Mouse (Mus musculus) spleen, adult 18-20 months (tissue): ENCODE measurements around the gene Rasa3.

Experiments
- DNase-seq, 2 experiments: peaks; one replicate each; pipeline ENCODE4 v3.0.0; 2022; ENCODE audit warnings: mixed read lengths in 2 of 2

The Rasa3 gene

GRCm38 (mm10) chr8:13647591-13647990, 29.8 kb downstream of the Rasa3 start:
- DNase-seq = no peak

GRCm38 (mm10) chr8:13644932-13645676, 32.3 kb downstream of the Rasa3 start:
- DNase-seq = no peak

- no peak for DNase-seq
Measured at GRCm38 (mm10) chr8:13644155-13644554, 33.2 kb downstream of the Rasa3 start.

- DNase-seq = no peak
Measured at GRCm38 (mm10) chr8:13642659-13643181, 34.7 kb downstream of the Rasa3 start.

- DNase-seq = no peak
Measured at GRCm38 (mm10) chr8:13641206-13641605, 36.2 kb downstream of the Rasa3 start.

GRCm38 (mm10) chr8:13640452-13640883, 36.9 kb downstream of the Rasa3 start:
- DNase-seq = no peak

GRCm38 (mm10) chr8:13633107-13633506, 44.3 kb downstream of the Rasa3 start:
- no peak for DNase-seq

GRCm38 (mm10) chr8:13632309-13632708, 45.1 kb downstream of the Rasa3 start:
- no peak for DNase-seq

- no peak for DNase-seq
Measured at GRCm38 (mm10) chr8:13630754-13631153, 46.6 kb downstream of the Rasa3 start.

GRCm38 (mm10) chr8:13630171-13630570, 47.2 kb downstream of the Rasa3 start:
- DNase-seq = no peak

- DNase-seq = no peak
Measured at GRCm38 (mm10) chr8:13629351-13630090, 47.9 kb downstream of the Rasa3 start.

GRCm38 (mm10) chr8:13628067-13628466, 49.3 kb downstream of the Rasa3 start:
- no peak for DNase-seq

- DNase-seq = no peak
Measured at GRCm38 (mm10) chr8:13627591-13627990, 49.8 kb downstream of the Rasa3 start.

GRCm38 (mm10) chr8:13626114-13626513, 51.3 kb downstream of the Rasa3 start:
- no peak for DNase-seq

GRCm38 (mm10) chr8:13625281-13625970, 52.0 kb downstream of the Rasa3 start:
- DNase-seq = no peak

- no peak for DNase-seq
Measured at GRCm38 (mm10) chr8:13624863-13625262, 52.5 kb downstream of the Rasa3 start.

GRCm38 (mm10) chr8:13623911-13624421, 53.4 kb downstream of the Rasa3 start:
- DNase-seq = no peak

- DNase-seq = no peak
Measured at GRCm38 (mm10) chr8:13623038-13623750, 54.2 kb downstream of the Rasa3 start.

GRCm38 (mm10) chr8:13620226-13620920, 57.0 kb downstream of the Rasa3 start:
- no peak for DNase-seq

GRCm38 (mm10) chr8:13616831-13617505, 60.4 kb downstream of the Rasa3 start:
- DNase-seq = no peak

GRCm38 (mm10) chr8:13614924-13615391, 62.4 kb downstream of the Rasa3 start:
- DNase-seq = no peak
